Mouse (Mus musculus): ENCODE data around the gene Amh. TPM values are rescaled to one million over a fixed set of nuclear protein-coding genes. Genes with fewer than 3 reads are reported as not detected.

The Amh gene
- total RNA-seq, 2 experiments from 2014 or later = 1.2 to 2.0 TPM

- no peak for DNase-seq (ENCODE audit: low spot score in 2 of 2)
- intact Hi-C loops (cut with DNase I) = no loop called here
Observed at GRCm38 (mm10) chr10:80779565-80779964, 25.5 kb upstream of the Amh start.

GRCm38 (mm10) chr10:80784302-80784701, 20.7 kb upstream of the Amh start:
- peak in 1 of 2 experiments; percentile 53 for DNase-seq (ENCODE audit: low spot score in 2 of 2)

GRCm38 (mm10) chr10:80784871-80785270, 20.2 kb upstream of the Amh start:
- DNase-seq (ENCODE audit: low spot score in 2 of 2) = no peak
- intact Hi-C loops (cut with DNase I) = loop anchor here (5.0 kb wide), 1 partner anchor 38 kb away; no protein-coding TSS in a partner anchor

More at GRCm38 (mm10) chr10:80784302-80784701, 20.7 kb upstream of the Amh start:
- intact Hi-C loops (cut with DNase I) = loop anchor here (5.0 kb wide), 1 partner anchor 37 kb away; no protein-coding TSS in a partner anchor

- intact Hi-C loops (cut with DNase I) = no loop called here
- DNase-seq (ENCODE audit: low spot score in 2 of 2) = no peak
Observed at GRCm38 (mm10) chr10:80785963-80786362, 19.1 kb upstream of the Amh start.

GRCm38 (mm10) chr10:80787517-80787916, 17.5 kb upstream of the Amh start:
- intact Hi-C loops (cut with DNase I) = no loop called here
- no peak for DNase-seq (ENCODE audit: low spot score in 2 of 2)

GRCm38 (mm10) chr10:80790761-80791404, 14.2 kb upstream of the Amh start:
- intact Hi-C loops (cut with DNase I) = no loop called here
- no peak for DNase-seq (ENCODE audit: low spot score in 2 of 2)

- intact Hi-C loops (cut with DNase I) = no loop called here
- peak; percentile 40 to 67 for DNase-seq (ENCODE audit: low spot score in 2 of 2)
Observed at GRCm38 (mm10) chr10:80791476-80792174, 13.4 kb upstream of the Amh start.

- DNase-seq (ENCODE audit: low spot score in 2 of 2) = peak in 1 of 2 experiments; percentile 45
- intact Hi-C loops (cut with DNase I) = no loop called here
Observed at GRCm38 (mm10) chr10:80792175-80793032, 12.6 kb upstream of the Amh start.

GRCm38 (mm10) chr10:80793033-80793784, 11.8 kb upstream of the Amh start:
- intact Hi-C loops (cut with DNase I) = no loop called here
- no peak for DNase-seq (ENCODE audit: low spot score in 2 of 2)

- no peak for DNase-seq (ENCODE audit: low spot score in 2 of 2)
- intact Hi-C loops (cut with DNase I) = no loop called here
Observed at GRCm38 (mm10) chr10:80793803-80794202, 11.2 kb upstream of the Amh start.

GRCm38 (mm10) chr10:80794750-80795149, 10.3 kb upstream of the Amh start:
- DNase-seq (ENCODE audit: low spot score in 2 of 2) = no peak
- intact Hi-C loops (cut with DNase I) = no loop called here

- no peak for DNase-seq (ENCODE audit: low spot score in 2 of 2)
- intact Hi-C loops (cut with DNase I) = no loop called here
Observed at GRCm38 (mm10) chr10:80796307-80796848, 8.7 kb upstream of the Amh start.

GRCm38 (mm10) chr10:80797186-80798149, 7.6 kb upstream of the Amh start:
- intact Hi-C loops (cut with DNase I) = no loop called here
- DNase-seq (ENCODE audit: low spot score in 2 of 2) = no peak

- intact Hi-C loops (cut with DNase I) = no loop called here
- DNase-seq (ENCODE audit: low spot score in 2 of 2) = peak; percentile 98
Observed at GRCm38 (mm10) chr10:80798150-80799006, 6.7 kb upstream of the Amh start, which contains the start of the genes Sf3a2 and Plekhj1. Gene Sf3a2 (plus strand): TSS chr10:80798198. Gene Plekhj1 (minus strand): TSS chr10:80798626.

- DNase-seq (ENCODE audit: low spot score in 2 of 2) = no peak
- intact Hi-C loops (cut with DNase I) = no loop called here
Observed at GRCm38 (mm10) chr10:80799070-80799566, 5.9 kb upstream of the Amh start.

- intact Hi-C loops (cut with DNase I) = no loop called here
Observed at GRCm38 (mm10) chr10:80802204-80802912, 2.7 kb upstream of the Amh start.

More at GRCm38 (mm10) chr10:80802204-80802912, 2.7 kb upstream of the Amh start:
- no peak for DNase-seq (ENCODE audit: low spot score in 2 of 2)
